Mouse (Mus musculus) hematopoietic stem cell, adult 5-6 weeks (primary cell): Measurements from ENCODE around the gene Nosip. TPM values are rescaled to one million over a fixed set of nuclear protein-coding genes. Genes with fewer than 3 reads are reported as not detected.
A peak's percentile ranks its signal among the peaks of the same experiment; 100 is the strongest.
"Not testable (repeated sequence)": the region's sequence is repeated elsewhere in the genome, so short reads cannot be mapped to it uniquely, and the experiment has no call there.

Experiments
- ATAC-seq, 2 experiments: fragments of 125-278 bp in 1 of 2; replicated peaks in 1 of 2; 2 replicates each; pipeline ENCODE4 v1.8.0; 2016 to 2017; ENCODE audit warnings: inconsistent platforms in 2 of 2, mild to moderate bottlenecking in 2 of 2, moderate number of reproducible peaks in 2 of 2, low read depth in 1 of 2, moderate TSS enrichment in 1 of 2; ENCODE audit not compliant: low FRiP score in 2 of 2, poor library complexity in 2 of 2, severe bottlenecking in 2 of 2, insufficient read depth in 1 of 2, low TSS enrichment in 1 of 2
- total RNA-seq: library from RNA; stranded (forward); fragments of 172-1452, 232-1000 nt; gene quantifications from 2 replicates; pipeline ENCODE4 v1.2.3, GENCODE M21; 2017

Nosip gene
- total RNA-seq, 1 experiment from 2014 or later: 72.8 TPM

- ATAC-seq: no peak
Observed at GRCm38 (mm10) chr7:45119780-45120709, 57.8 kb downstream of the Nosip start.

- ATAC-seq: peak; percentile 40 to 48
Observed at GRCm38 (mm10) chr7:45121404-45121803, 59.2 kb downstream of the Nosip start.

DNA sequence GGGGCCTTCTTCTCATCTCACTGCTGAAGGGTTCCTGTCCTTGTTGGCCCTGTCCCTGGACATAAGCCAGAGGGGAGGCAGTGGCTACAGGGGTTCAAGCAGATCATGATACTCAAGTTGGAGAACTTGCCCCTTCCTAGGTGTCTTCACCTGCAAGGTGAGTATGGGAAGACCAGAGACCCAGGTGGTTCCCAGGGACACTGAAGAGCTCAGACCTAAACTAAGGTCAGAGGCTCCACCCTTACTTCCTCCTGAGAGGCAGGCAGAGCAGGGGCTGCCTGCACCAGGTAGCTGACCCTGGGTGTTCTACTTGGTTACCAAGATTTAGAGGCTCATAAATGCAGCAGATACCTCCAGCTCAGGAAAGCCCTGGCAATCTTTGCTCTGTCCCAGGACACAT, 59.7 kb downstream of the Nosip start:
- ATAC-seq: no peak

- ATAC-seq: no peak
Observed at GRCm38 (mm10) chr7:45122561-45123185, 60.4 kb downstream of the Nosip start.

- ATAC-seq: no peak
Observed at GRCm38 (mm10) chr7:45123186-45123570, 60.9 kb downstream of the Nosip start.

- peak; percentile 39 to 67 for ATAC-seq
Observed at GRCm38 (mm10) chr7:45124224-45125143, 62.3 kb downstream of the Nosip start, which contains the start of gene Rps11. Rps11 (minus strand) TSS chr7:45124439.

- ATAC-seq: no peak
Observed at GRCm38 (mm10) chr7:45125144-45125600, 62.9 kb downstream of the Nosip start.

- not testable (repeated sequence) for ATAC-seq
Observed at GRCm38 (mm10) chr7:45125649-45126048, 63.4 kb downstream of the Nosip start.

GRCm38 (mm10) chr7:45126147-45126843, 64.1 kb downstream of the Nosip start:
- ATAC-seq: no peak

DNA sequence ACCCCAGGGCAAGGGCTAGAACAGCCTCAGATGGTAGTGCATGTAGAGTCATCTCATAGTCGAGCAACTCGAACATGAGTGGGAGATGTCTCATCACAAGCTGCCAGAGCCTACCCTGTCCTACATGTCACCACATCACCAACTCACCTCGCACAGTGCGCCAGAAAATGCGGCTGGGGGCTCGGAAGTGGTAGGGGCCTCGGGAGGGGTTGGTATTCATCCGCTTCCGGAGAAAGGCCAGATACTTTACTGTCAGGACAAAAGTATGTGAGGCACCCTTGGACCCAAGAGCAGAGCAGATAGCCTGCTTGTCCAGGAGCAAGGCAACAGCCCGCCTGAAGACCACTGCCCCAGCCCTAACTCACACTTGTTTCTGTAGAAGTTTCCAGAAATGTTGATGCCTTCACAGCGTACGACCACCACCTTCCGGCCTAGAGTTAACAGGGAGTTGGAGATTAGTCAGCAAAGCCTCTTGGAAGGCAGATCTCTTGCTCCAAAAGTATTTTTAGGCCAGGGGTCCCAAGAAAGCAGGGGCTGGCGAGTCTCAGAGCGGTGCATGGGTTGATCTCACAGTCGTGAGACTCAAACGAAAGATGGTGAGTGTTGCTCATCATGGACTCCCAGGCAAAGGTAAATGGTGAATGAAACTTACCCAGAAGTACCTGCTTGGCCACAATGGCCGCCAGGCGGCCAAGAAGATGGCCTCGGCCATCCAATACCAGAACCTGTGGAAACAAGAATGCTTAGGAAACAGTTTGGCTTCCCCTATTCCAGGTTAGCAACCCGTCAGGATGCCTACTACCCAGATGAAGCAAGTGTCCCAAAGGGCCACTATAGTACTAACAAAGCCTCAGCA, 64.8 kb downstream of the Nosip start:
- no peak for ATAC-seq

Other genes starting within 250 kb of the Nosip start
- 96.9 and 114 TPM in 2 replicates for gene Nup62, start 246.3 kb upstream of the Nosip start, total RNA-seq
- 1.3 TPM in 1 of 2 replicates, not detected in the other for gene Il4i1, start 246.0 kb upstream of the Nosip start, total RNA-seq
- gene Atf5, start 245.8 kb upstream of the Nosip start, total RNA-seq: 3.1 and 3.3 TPM in 2 replicates
- gene Akt1s1, start 213.4 kb upstream of the Nosip start, total RNA-seq: 32.6 and 38.0 TPM in 2 replicates
- 21.6 and 29.3 TPM in 2 replicates for gene Tbc1d17, start 213.3 kb upstream of the Nosip start, total RNA-seq
- 27.8 and 30.0 TPM in 2 replicates for gene Pnkp, start 205.3 kb upstream of the Nosip start, total RNA-seq
- gene Ptov1, start 192.6 kb upstream of the Nosip start, total RNA-seq: 41.8 and 54.1 TPM in 2 replicates
- 6.7 and 11.8 TPM in 2 replicates for gene Med25, start 169.7 kb upstream of the Nosip start, total RNA-seq
- 33.3 and 39.8 TPM in 2 replicates for gene Fuz, start 166.3 kb upstream of the Nosip start, total RNA-seq
- 12.4 and 25.5 TPM in 2 replicates for gene Ap2a1, start 132.9 kb upstream of the Nosip start, total RNA-seq
- not detected in 2 replicates for gene Tsks, start 119.2 kb upstream of the Nosip start, total RNA-seq
- gene Cpt1c, start 87.6 kb upstream of the Nosip start, total RNA-seq: 0.20 TPM in 1 of 2 replicates, not detected in the other
- gene Prmt1, start 75.9 kb upstream of the Nosip start, total RNA-seq: 156 and 185 TPM in 2 replicates
- 75.7 and 137 TPM in 2 replicates for gene Irf3, start 64.8 kb upstream of the Nosip start, total RNA-seq
- 19.8 and 35.1 TPM in 2 replicates for gene Bcl2l12, start 63.7 kb upstream of the Nosip start, total RNA-seq
- 11.3 and 13.8 TPM in 2 replicates for gene Scaf1, start 46.1 kb upstream of the Nosip start, total RNA-seq
- 1.9 and 9.0 TPM in 2 replicates for gene Rras, start 44.5 kb upstream of the Nosip start, total RNA-seq
- gene Prr12, start 9.5 kb upstream of the Nosip start, total RNA-seq: 3.9 and 4.6 TPM in 2 replicates
- 6.6 and 6.7 TPM in 2 replicates for gene Prrg2, start 248 bp downstream of the Nosip start, total RNA-seq
- gene Rcn3, start 29.8 kb downstream of the Nosip start, total RNA-seq: 41.8 and 52.6 TPM in 2 replicates
- gene Fcgrt, start 41.4 kb downstream of the Nosip start, total RNA-seq: 15.3 and 23.1 TPM in 2 replicates
- 1,545 and 1,649 TPM in 2 replicates for gene Rps11, start 62.0 kb downstream of the Nosip start, total RNA-seq
- gene Rpl13a, start 66.3 kb downstream of the Nosip start, total RNA-seq: 3,499 and 4,043 TPM in 2 replicates
- 0.35 and 0.56 TPM in 2 replicates for gene Gm45713, start 73.8 kb downstream of the Nosip start, total RNA-seq
- 15.7 and 18.9 TPM in 2 replicates for gene Flt3l, start 74.0 kb downstream of the Nosip start, total RNA-seq
- gene Pih1d1, start 91.9 kb downstream of the Nosip start, total RNA-seq: 38.0 and 60.7 TPM in 2 replicates
- gene Aldh16a1, start 92.2 kb downstream of the Nosip start, total RNA-seq: 25.0 and 32.6 TPM in 2 replicates
- 1.0 TPM in 1 of 2 replicates, not detected in the other for gene Slc17a7, start 101.5 kb downstream of the Nosip start, total RNA-seq
- not detected in 2 replicates for gene Gfy, start 117.1 kb downstream of the Nosip start, total RNA-seq
- not detected in 2 replicates for gene Pth2, start 118.6 kb downstream of the Nosip start, total RNA-seq
- gene Ccdc155, start 142.5 kb downstream of the Nosip start, total RNA-seq: 0.60 and 0.75 TPM in 2 replicates
- 37.0 TPM in 2 replicates for gene Dkkl1, start 149.7 kb downstream of the Nosip start, total RNA-seq
- gene Tead2, start 153.3 kb downstream of the Nosip start, total RNA-seq: 5.1 and 9.9 TPM in 2 replicates
- gene Cd37, start 176.7 kb downstream of the Nosip start, total RNA-seq: 76.4 and 103 TPM in 2 replicates
- gene Slc6a16, start 178.7 kb downstream of the Nosip start, total RNA-seq: not detected in 2 replicates
- 0.19 TPM in 1 of 2 replicates, not detected in the other for gene Slc6a21, start 215.1 kb downstream of the Nosip start, total RNA-seq